Mouse (Mus musculus): ENCODE measurements around the gene Mx1. TPM values are rescaled to one million over a fixed set of nuclear protein-coding genes. Genes with fewer than 3 reads are reported as not detected.
A peak's percentile ranks its signal among the peaks of the same experiment; 100 is the strongest.

Gene Mx1
- 4.9 and 7.9 TPM in 2 replicates for polyA plus RNA-seq (2012; rRNA removed)

DNA sequence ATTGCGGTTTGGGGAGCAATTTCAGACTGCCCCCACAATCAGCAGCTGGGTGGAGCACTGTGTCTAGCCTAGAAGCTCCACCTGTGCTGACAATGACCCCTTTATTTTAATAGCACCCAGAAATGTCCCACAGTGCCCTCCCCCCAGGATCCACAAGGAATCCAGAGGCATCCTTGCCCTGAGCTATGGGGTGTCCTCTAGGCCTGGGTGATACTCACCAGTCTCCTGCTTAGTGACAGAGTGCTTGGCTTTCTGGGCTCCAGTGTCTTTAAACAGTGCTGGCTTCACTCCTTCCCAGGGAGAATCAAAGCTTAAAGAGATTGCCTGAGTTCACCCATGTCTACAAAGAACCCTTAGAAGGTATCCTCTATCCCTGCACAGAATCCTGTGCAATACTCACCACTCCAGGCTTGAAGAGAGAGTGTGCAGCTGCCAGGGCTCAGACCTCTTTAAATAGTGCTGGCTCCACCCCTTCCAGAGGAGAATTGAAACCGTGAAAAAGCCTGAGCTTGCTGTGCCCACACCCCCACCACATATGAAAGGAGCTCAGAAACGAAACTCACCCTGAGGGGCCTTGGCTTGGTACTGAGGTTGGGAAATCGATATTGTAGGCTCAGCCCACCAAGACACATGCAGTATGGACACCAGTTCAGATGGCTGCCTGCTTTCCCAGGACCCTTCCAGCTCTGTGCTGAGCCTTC is at the start of gene Mx1:
Gene Mx1 (minus strand): TSS at position 427 of the 701 bp plus-strand sequence.
- Histone ChIP-seq H3K4me1 (replicated peaks; ENCODE audit: control insufficient read depth, insufficient read depth, low read length) (peaks cover 11% of the 10 kb centered on the region), H3K4me3 (ENCODE audit: control insufficient read depth, insufficient read depth, low read length) (peak within 1 kb of the TSS; percentile 10), H3K36me3 (ENCODE audit: control insufficient read depth, insufficient read depth, low read length) (no peaks in the 10 kb centered on the region), H3K27ac (ENCODE audit: control insufficient read depth, insufficient read depth, low read length) (no peak within 1 kb of the TSS), H3K27me3 (ENCODE audit: control insufficient read depth, insufficient read depth, low read length) (no peaks in the 10 kb centered on the region)
- peak; percentile 14 for DNase-seq
- WGBS: 15% methylated on average over 4 of the region's 4 CpGs
- TF ChIP-seq POLR2A (IDR thresholded peaks at IDR 0.05; ENCODE audit: control insufficient read depth, extremely low read depth, insufficient read depth, low read length, poor library complexity) (no peak), CTCF (IDR thresholded peaks at IDR 0.05; ENCODE audit: borderline replicate concordance, control insufficient read depth, extremely low read depth, insufficient read depth, low read length, poor library complexity) (no peak)

DNA sequence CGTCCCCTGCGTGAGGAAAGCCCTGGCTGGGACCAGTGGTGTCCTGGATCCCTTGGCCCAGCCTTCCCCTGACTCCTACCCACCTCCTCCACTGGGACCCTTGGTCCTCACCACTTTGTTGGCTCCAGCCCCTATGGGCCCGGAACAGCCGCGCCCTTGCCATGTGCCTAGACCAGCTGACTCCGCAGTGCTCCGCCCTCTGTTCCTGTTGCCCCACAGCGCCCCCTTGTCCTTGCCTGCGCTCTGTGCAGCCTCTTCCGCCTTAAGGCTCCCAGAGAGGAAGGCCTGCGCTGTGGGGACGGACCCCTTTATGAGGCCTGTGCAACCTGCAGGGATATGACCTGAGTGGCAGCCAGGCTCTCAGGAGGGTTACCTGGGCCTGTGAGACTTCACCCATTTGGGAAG is 49.6 kb upstream of the Mx1 start:
- no peaks in the 10 kb centered on the region for H3K4me1 ChIP-seq (replicated peaks; ENCODE audit: control insufficient read depth, insufficient read depth, low read length)
- no peaks in the 10 kb centered on the region for H3K27me3 ChIP-seq (ENCODE audit: control insufficient read depth, insufficient read depth, low read length)
- no peak overlapping the region for H3K27ac ChIP-seq (ENCODE audit: control insufficient read depth, insufficient read depth, low read length)
- H3K4me3 ChIP-seq (ENCODE audit: control insufficient read depth, insufficient read depth, low read length): no peak overlapping the region
- H3K36me3 ChIP-seq (ENCODE audit: control insufficient read depth, insufficient read depth, low read length): no peaks in the 10 kb centered on the region
- DNase-seq: peak; percentile 11
- TF ChIP-seq POLR2A (IDR thresholded peaks at IDR 0.05; ENCODE audit: control insufficient read depth, extremely low read depth, insufficient read depth, low read length, poor library complexity) (no peak), CTCF (IDR thresholded peaks at IDR 0.05; ENCODE audit: borderline replicate concordance, control insufficient read depth, extremely low read depth, insufficient read depth, low read length, poor library complexity) (no peak)
- 98% methylated on average over 12 of the region's 12 CpGs for WGBS

DNA sequence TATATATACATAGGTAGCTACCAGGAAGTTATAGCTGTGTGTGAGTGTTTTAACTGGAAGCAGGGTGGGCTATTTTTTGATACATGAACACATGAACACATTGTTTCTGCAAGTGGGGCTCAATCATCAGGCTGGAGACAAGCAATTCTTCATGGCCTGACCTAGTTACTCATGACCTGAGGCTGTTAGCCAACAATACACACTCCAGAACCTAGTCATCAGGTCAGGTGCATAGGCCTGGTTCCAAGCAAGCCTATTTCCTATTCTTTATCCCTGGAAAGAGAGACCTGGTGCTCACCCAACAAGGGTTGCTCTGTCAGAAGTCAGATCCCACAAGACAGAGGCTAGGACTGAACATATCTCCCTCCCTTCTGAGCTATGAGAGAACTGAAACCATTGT is 48.8 kb upstream of the Mx1 start:
- no peaks in the 10 kb centered on the region for H3K36me3 ChIP-seq (ENCODE audit: control insufficient read depth, insufficient read depth, low read length)
- H3K4me1 ChIP-seq (replicated peaks; ENCODE audit: control insufficient read depth, insufficient read depth, low read length): no peaks in the 10 kb centered on the region
- no peak overlapping the region for H3K4me3 ChIP-seq (ENCODE audit: control insufficient read depth, insufficient read depth, low read length)
- no peaks in the 10 kb centered on the region for H3K27me3 ChIP-seq (ENCODE audit: control insufficient read depth, insufficient read depth, low read length)
- DNase-seq: no peak
- H3K27ac ChIP-seq (ENCODE audit: control insufficient read depth, insufficient read depth, low read length): no peak overlapping the region
- TF ChIP-seq CTCF (IDR thresholded peaks at IDR 0.05; ENCODE audit: borderline replicate concordance, control insufficient read depth, extremely low read depth, insufficient read depth, low read length, poor library complexity): no peak
- TF ChIP-seq POLR2A (IDR thresholded peaks at IDR 0.05; ENCODE audit: control insufficient read depth, extremely low read depth, insufficient read depth, low read length, poor library complexity): no peak

DNA sequence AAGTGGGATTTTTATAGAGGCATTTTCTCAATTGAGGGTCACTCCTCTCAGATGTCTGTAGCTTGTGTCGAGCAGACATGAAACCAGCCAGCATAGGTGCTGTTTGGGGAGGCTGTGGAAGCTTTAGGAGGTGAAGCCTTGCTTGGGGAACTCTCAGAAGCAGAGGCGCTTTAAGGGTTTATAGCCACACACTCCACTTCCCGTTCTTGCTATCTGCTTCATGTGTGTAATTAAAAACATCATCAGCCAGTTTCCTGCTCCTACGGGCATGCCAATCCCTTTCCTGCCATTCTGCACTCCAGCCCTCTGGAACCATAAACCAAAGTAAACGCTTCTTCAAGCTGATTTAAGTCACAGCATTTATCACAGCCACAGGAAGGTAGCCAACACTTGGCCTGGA is 48.1 kb upstream of the Mx1 start:
- no peak for DNase-seq
- TF ChIP-seq CTCF (IDR thresholded peaks at IDR 0.05; ENCODE audit: borderline replicate concordance, control insufficient read depth, extremely low read depth, insufficient read depth, low read length, poor library complexity): no peak
- TF ChIP-seq POLR2A (IDR thresholded peaks at IDR 0.05; ENCODE audit: control insufficient read depth, extremely low read depth, insufficient read depth, low read length, poor library complexity): no peak
- no peaks in the 10 kb centered on the region for H3K27me3 ChIP-seq (ENCODE audit: control insufficient read depth, insufficient read depth, low read length)
- no peaks in the 10 kb centered on the region for H3K36me3 ChIP-seq (ENCODE audit: control insufficient read depth, insufficient read depth, low read length)
- no peaks in the 10 kb centered on the region for H3K4me1 ChIP-seq (replicated peaks; ENCODE audit: control insufficient read depth, insufficient read depth, low read length)
- WGBS: 25% methylated on average over 5 of the region's 5 CpGs
- no peak overlapping the region for H3K27ac ChIP-seq (ENCODE audit: control insufficient read depth, insufficient read depth, low read length)
- H3K4me3 ChIP-seq (ENCODE audit: control insufficient read depth, insufficient read depth, low read length): no peak overlapping the region

DNA sequence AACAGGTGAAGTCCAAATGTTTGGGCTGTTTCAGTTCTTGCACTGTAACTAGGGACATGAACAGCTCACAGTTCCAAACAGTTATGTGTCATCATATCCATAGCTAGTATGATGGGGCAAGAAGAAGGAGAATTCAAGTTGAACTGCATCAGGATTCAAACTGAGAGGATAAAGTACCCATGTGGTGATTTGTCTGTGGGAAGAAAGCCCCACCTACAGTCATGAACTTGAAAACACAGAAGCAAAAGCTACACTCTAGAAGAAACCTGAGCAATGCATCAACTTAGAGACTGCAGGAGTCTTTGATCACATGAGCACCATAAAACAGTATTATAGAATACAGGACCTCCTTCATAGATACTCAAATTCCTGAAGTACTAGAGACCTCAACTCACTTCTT is 45.1 kb upstream of the Mx1 start:
- DNase-seq: no peak
- Histone ChIP-seq H3K4me3 (ENCODE audit: control insufficient read depth, insufficient read depth, low read length) (no peak overlapping the region), H3K4me1 (replicated peaks; ENCODE audit: control insufficient read depth, insufficient read depth, low read length) (no peaks in the 10 kb centered on the region), H3K27ac (ENCODE audit: control insufficient read depth, insufficient read depth, low read length) (no peak overlapping the region), H3K36me3 (ENCODE audit: control insufficient read depth, insufficient read depth, low read length) (no peaks in the 10 kb centered on the region), H3K27me3 (ENCODE audit: control insufficient read depth, insufficient read depth, low read length) (no peaks in the 10 kb centered on the region)
- TF ChIP-seq CTCF (IDR thresholded peaks at IDR 0.05; ENCODE audit: borderline replicate concordance, control insufficient read depth, extremely low read depth, insufficient read depth, low read length, poor library complexity) (no peak), POLR2A (IDR thresholded peaks at IDR 0.05; ENCODE audit: control insufficient read depth, extremely low read depth, insufficient read depth, low read length, poor library complexity) (no peak)

DNA sequence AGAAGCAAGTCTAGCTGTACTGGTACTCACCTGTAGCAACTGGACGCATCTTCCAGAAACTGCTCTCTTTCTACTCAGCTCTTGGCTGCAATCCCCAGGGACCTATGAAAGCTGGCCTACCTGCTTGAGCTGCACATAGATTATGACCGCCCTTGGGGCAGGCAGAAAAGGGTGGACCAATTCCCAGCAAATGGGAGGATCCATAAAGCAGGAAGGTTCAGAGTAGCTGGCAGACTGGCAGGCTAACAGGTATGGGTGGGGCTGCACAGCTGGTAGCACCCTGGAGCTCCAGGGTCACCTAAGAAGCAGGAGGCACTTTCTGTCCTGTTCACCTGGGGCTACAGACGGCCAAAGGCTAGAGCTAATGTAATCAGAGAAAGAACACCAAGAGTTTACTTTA is 42.1 kb upstream of the Mx1 start:
- Histone ChIP-seq H3K27ac (ENCODE audit: control insufficient read depth, insufficient read depth, low read length) (no peak overlapping the region), H3K36me3 (ENCODE audit: control insufficient read depth, insufficient read depth, low read length) (no peaks in the 10 kb centered on the region), H3K4me3 (ENCODE audit: control insufficient read depth, insufficient read depth, low read length) (no peak overlapping the region), H3K4me1 (replicated peaks; ENCODE audit: control insufficient read depth, insufficient read depth, low read length) (no peaks in the 10 kb centered on the region), H3K27me3 (ENCODE audit: control insufficient read depth, insufficient read depth, low read length) (no peaks in the 10 kb centered on the region)
- TF ChIP-seq CTCF (IDR thresholded peaks at IDR 0.05; ENCODE audit: borderline replicate concordance, control insufficient read depth, extremely low read depth, insufficient read depth, low read length, poor library complexity) (no peak), POLR2A (IDR thresholded peaks at IDR 0.05; ENCODE audit: control insufficient read depth, extremely low read depth, insufficient read depth, low read length, poor library complexity) (no peak)
- 93% methylated on average over 3 of the region's 3 CpGs for WGBS
- no peak for DNase-seq

DNA sequence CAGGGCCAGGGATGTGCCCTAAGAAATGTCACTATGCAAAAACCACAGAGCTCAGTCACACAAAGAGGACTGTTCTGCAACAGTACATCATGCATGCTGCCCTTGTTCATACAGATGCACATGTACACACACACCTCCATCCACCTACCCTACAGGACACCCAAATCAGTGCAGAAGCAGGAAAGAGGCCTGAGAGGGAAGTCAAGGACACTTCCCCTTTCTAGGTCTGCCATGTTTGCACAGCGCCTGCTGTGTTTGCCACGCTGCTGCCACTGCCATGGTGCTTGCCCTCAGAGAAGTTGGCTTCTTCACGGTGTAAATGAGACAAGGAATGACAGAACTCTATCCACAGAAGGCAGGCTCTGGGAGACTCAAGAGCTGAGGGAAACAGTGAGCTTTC is 41.1 kb upstream of the Mx1 start:
- 57% methylated on average over 3 of the region's 3 CpGs for WGBS
- DNase-seq: no peak
- Histone ChIP-seq H3K27ac (ENCODE audit: control insufficient read depth, insufficient read depth, low read length) (no peak overlapping the region), H3K27me3 (ENCODE audit: control insufficient read depth, insufficient read depth, low read length) (no peaks in the 10 kb centered on the region), H3K36me3 (ENCODE audit: control insufficient read depth, insufficient read depth, low read length) (no peaks in the 10 kb centered on the region), H3K4me3 (ENCODE audit: control insufficient read depth, insufficient read depth, low read length) (no peak overlapping the region), H3K4me1 (replicated peaks; ENCODE audit: control insufficient read depth, insufficient read depth, low read length) (no peaks in the 10 kb centered on the region)
- TF ChIP-seq CTCF (IDR thresholded peaks at IDR 0.05; ENCODE audit: borderline replicate concordance, control insufficient read depth, extremely low read depth, insufficient read depth, low read length, poor library complexity) (no peak), POLR2A (IDR thresholded peaks at IDR 0.05; ENCODE audit: control insufficient read depth, extremely low read depth, insufficient read depth, low read length, poor library complexity) (no peak)
